Mouse (Mus musculus) liver, embryonic 15.5 days (tissue): ENCODE results near the gene Sit1. TPM values are rescaled to one million over a fixed set of nuclear protein-coding genes. Genes with fewer than 3 reads are reported as not detected.
"Not testable (repeated sequence)": the region's sequence is repeated elsewhere in the genome, so short reads cannot be mapped to it uniquely, and the experiment has no call there.

Source experiments
- ATAC-seq: fragments of 200-750 bp; cut with Nextera tagmentation; 2 replicates; pipeline ENCODE4 v1.8.0; 2017; ENCODE audit warnings: moderate number of reproducible peaks, mild to moderate bottlenecking, moderate library complexity; ENCODE audit not compliant: insufficient read depth
- H3K27ac ChIP-seq: fragments of 300-500 bp; sonication (generic); replicated peaks from 2 replicates; pipeline ENCODE4 v1.5.1; 2015; ENCODE audit warnings: mild to moderate bottlenecking, inconsistent platforms
- H3K27me3 ChIP-seq: fragments of 300-500 bp; sonication (generic); 2 replicates; pipeline ENCODE4 v1.6.1; 2015; ENCODE audit warnings: mild to moderate bottlenecking, inconsistent platforms
- H3K36me3 ChIP-seq: fragments of 300-500 bp; sonication (generic); replicated peaks from 2 replicates; pipeline ENCODE4 v1.6.1; 2015; ENCODE audit warnings: moderate library complexity, mild to moderate bottlenecking, inconsistent platforms
- H3K4me1 ChIP-seq: fragments of 300-500 bp; sonication (generic); replicated peaks from 2 replicates; pipeline ENCODE4 v1.6.1; 2015; ENCODE audit warnings: inconsistent platforms
- H3K4me2 ChIP-seq: fragments of 300-500 bp; sonication (generic); 2 replicates; pipeline ENCODE4 v1.6.1; 2015; ENCODE audit warnings: moderate library complexity, mild to moderate bottlenecking, inconsistent platforms
- H3K4me3 ChIP-seq: fragments of 300-500 bp; sonication (generic); replicated peaks from 2 replicates; pipeline ENCODE4 v1.5.1; 2015; ENCODE audit warnings: mild to moderate bottlenecking, inconsistent platforms
- H3K9ac ChIP-seq: fragments of 300-500 bp; sonication (generic); 2 replicates; pipeline ENCODE4 v1.6.1; 2015; ENCODE audit warnings: moderate library complexity, mild to moderate bottlenecking, inconsistent platforms
- H3K9me3 ChIP-seq: fragments of 300-500 bp; sonication (generic); replicated peaks from 2 replicates; pipeline ENCODE4 v1.6.1; 2016; ENCODE audit warnings: inconsistent platforms
- WGBS: fragments of 180-500 bp; shearing (Covaris S2); methylation state at CpG from one replicate; pipeline ENCODE4 v1.1.7; 2015; ENCODE audit warnings: mixed read lengths; ENCODE audit not compliant: insufficient replicate concordance; 5-methylcytosine and 5-hydroxymethylcytosine counted together
- polyA plus RNA-seq: library from polyadenylated mRNA; unstranded; fragments of >200 nt; fragmentation: Nextera tagmentation; extraction: Ambion mirVana; gene quantifications from 2 replicates; pipeline ENCODE4 v1.2.1, GENCODE M21; 2015

Gene Sit1
- polyA plus RNA-seq, 1 experiment from 2014 or later = 0.07 TPM

- H3K4me2 ChIP-seq = no peak overlapping the region
- no peak for ATAC-seq
- WGBS = 71% methylated on average over 3 of the region's 3 CpGs
- H3K9ac ChIP-seq = no peak overlapping the region
- no peaks in the 10 kb centered on the region for H3K27me3 ChIP-seq
- no peaks in the 10 kb centered on the region for H3K36me3 ChIP-seq
- H3K4me1 ChIP-seq = peaks cover 34% of the 10 kb centered on the region
- no peak overlapping the region for H3K4me3 ChIP-seq
- H3K9me3 ChIP-seq = no peaks in the 10 kb centered on the region
- H3K27ac ChIP-seq = no peak overlapping the region
Observed at GRCm38 (mm10) chr4:43489611-43490010, 6.1 kb upstream of the Sit1 start.

GRCm38 (mm10) chr4:43485666-43486065 is 2.1 kb upstream of the Sit1 start:
- not testable (repeated sequence) for H3K4me3 ChIP-seq, H3K9ac ChIP-seq, H3K27ac ChIP-seq, H3K4me2 ChIP-seq, H3K27me3 ChIP-seq, H3K36me3 ChIP-seq, ATAC-seq, H3K9me3 ChIP-seq, H3K4me1 ChIP-seq
- WGBS = 68% methylated on average over 5 of the region's 5 CpGs

- H3K36me3 ChIP-seq = no peaks in the 10 kb centered on the region
- H3K27me3 ChIP-seq = peaks cover 8% of the 10 kb centered on the region; the same call in 1 of the 2 replicates
- no peak overlapping the region for H3K4me3 ChIP-seq
- no peak overlapping the region for H3K27ac ChIP-seq
- peaks cover 14% of the 10 kb centered on the region for H3K4me1 ChIP-seq
- 54% methylated on average over 10 of the region's 10 CpGs for WGBS
- H3K9ac ChIP-seq = no peak overlapping the region
- H3K4me2 ChIP-seq = no peak overlapping the region
- no peak for ATAC-seq
- H3K9me3 ChIP-seq = no peaks in the 10 kb centered on the region
Observed at GRCm38 (mm10) chr4:43482591-43482990, 943 bp downstream of the Sit1 start.

- H3K4me3 ChIP-seq = no peak overlapping the region
- H3K36me3 ChIP-seq = no peaks in the 10 kb centered on the region
- 35% methylated on average over 7 of the region's 7 CpGs for WGBS
- no peaks in the 10 kb centered on the region for H3K9me3 ChIP-seq
- ATAC-seq = no peak
- peaks cover 8% of the 10 kb centered on the region; the same call in 1 of the 2 replicates for H3K27me3 ChIP-seq
- no peak overlapping the region for H3K4me2 ChIP-seq
- H3K9ac ChIP-seq = no peak overlapping the region
- H3K4me1 ChIP-seq = peaks cover 14% of the 10 kb centered on the region
- H3K27ac ChIP-seq = no peak overlapping the region
Observed at GRCm38 (mm10) chr4:43481894-43482456, 1.6 kb downstream of the Sit1 start.

- no peak overlapping the region for H3K9ac ChIP-seq
- no peak overlapping the region for H3K4me2 ChIP-seq
- H3K27me3 ChIP-seq = peaks cover 8% of the 10 kb centered on the region; the same call in 1 of the 2 replicates
- WGBS = 65% methylated on average over 5 of the region's 5 CpGs
- H3K9me3 ChIP-seq = no peaks in the 10 kb centered on the region
- ATAC-seq = no peak
- H3K4me3 ChIP-seq = no peak overlapping the region
- peaks cover 14% of the 10 kb centered on the region for H3K4me1 ChIP-seq
- H3K27ac ChIP-seq = no peak overlapping the region
- H3K36me3 ChIP-seq = no peaks in the 10 kb centered on the region
Observed at GRCm38 (mm10) chr4:43480985-43481384, 2.5 kb downstream of the Sit1 start.

GRCm38 (mm10) chr4:43478906-43479832 is 4.4 kb downstream of the Sit1 start:
- ATAC-seq = no peak
- 39% methylated on average over 24 of the region's 24 CpGs for WGBS
- peaks cover 14% of the 10 kb centered on the region for H3K4me1 ChIP-seq

GRCm38 (mm10) chr4:43478534-43478858 is 5.0 kb downstream of the Sit1 start:
- WGBS = 26% methylated on average over 8 of the region's 8 CpGs
- Histone ChIP-seq H3K4me3 (peak overlapping the region; percentile 57), H3K4me2 (peak overlapping the region; percentile 72), H3K9me3 (no peaks in the 10 kb centered on the region), H3K27ac (peak overlapping the region; percentile 57; the same call in 1 of the 2 replicates), H3K27me3 (peaks cover 8% of the 10 kb centered on the region; the same call in 1 of the 2 replicates), H3K36me3 (no peaks in the 10 kb centered on the region), H3K9ac (peak overlapping the region; percentile 57), H3K4me1 (peaks cover 14% of the 10 kb centered on the region)
- no peak; the same call in 1 of the 2 replicates for ATAC-seq

More at GRCm38 (mm10) chr4:43478906-43479832, 4.4 kb downstream of the Sit1 start:
- Histone ChIP-seq H3K9me3 (no peaks in the 10 kb centered on the region), H3K36me3 (no peaks in the 10 kb centered on the region), H3K27ac (no peak overlapping the region), H3K4me3 (peak overlapping the region; percentile 57; the same call in 1 of the 2 replicates), H3K27me3 (peaks cover 8% of the 10 kb centered on the region; the same call in 1 of the 2 replicates), H3K9ac (no peak overlapping the region), H3K4me2 (peak overlapping the region; percentile 72)

- peak; percentile 86 for ATAC-seq
- Histone ChIP-seq H3K9me3 (no peaks in the 10 kb centered on the region), H3K4me1 (peaks cover 14% of the 10 kb centered on the region), H3K36me3 (no peaks in the 10 kb centered on the region), H3K27ac (peak overlapping the region; percentile 57; the same call in 1 of the 2 replicates), H3K4me3 (peak overlapping the region; percentile 57), H3K27me3 (peaks cover 4% of the 10 kb centered on the region; the same call in 1 of the 2 replicates), H3K9ac (peak overlapping the region; percentile 57), H3K4me2 (peak overlapping the region; percentile 72)
- WGBS = 9% methylated on average over 11 of the region's 11 CpGs
Observed at GRCm38 (mm10) chr4:43477857-43478533, 5.5 kb downstream of the Sit1 start.

GRCm38 (mm10) chr4:43476604-43477003 is 6.9 kb downstream of the Sit1 start:
- no peaks in the 10 kb centered on the region for H3K36me3 ChIP-seq
- no peak overlapping the region for H3K27ac ChIP-seq
- H3K27me3 ChIP-seq = no peaks in the 10 kb centered on the region; the same call in 1 of the 2 replicates
- no peak overlapping the region for H3K4me2 ChIP-seq
- H3K9ac ChIP-seq = no peak overlapping the region
- 67% methylated on average over 6 of the region's 6 CpGs for WGBS
- H3K4me1 ChIP-seq = peaks cover 14% of the 10 kb centered on the region
- no peaks in the 10 kb centered on the region for H3K9me3 ChIP-seq
- H3K4me3 ChIP-seq = no peak overlapping the region
- no peak for ATAC-seq

- Histone ChIP-seq H3K27me3 (no peaks in the 10 kb centered on the region; the same call in 1 of the 2 replicates), H3K4me3 (no peak overlapping the region), H3K9ac (no peak overlapping the region), H3K4me1 (peaks cover 7% of the 10 kb centered on the region), H3K27ac (no peak overlapping the region), H3K4me2 (no peak overlapping the region), H3K36me3 (no peaks in the 10 kb centered on the region), H3K9me3 (no peaks in the 10 kb centered on the region)
- 40% methylated on average over 1 of the region's 1 CpGs for WGBS
- ATAC-seq = no peak
Observed at GRCm38 (mm10) chr4:43473636-43474035, 9.9 kb downstream of the Sit1 start.

GRCm38 (mm10) chr4:43470301-43470700 is 13.2 kb downstream of the Sit1 start:
- Histone ChIP-seq H3K9ac (no peak overlapping the region), H3K36me3 (no peaks in the 10 kb centered on the region), H3K4me1 (no peaks in the 10 kb centered on the region), H3K4me2 (no peak overlapping the region), H3K27ac (no peak overlapping the region), H3K9me3 (no peaks in the 10 kb centered on the region), H3K27me3 (no peaks in the 10 kb centered on the region; the same call in 1 of the 2 replicates), H3K4me3 (no peak overlapping the region)
- no peak for ATAC-seq
- whole genome bisulfite sequencing = 77% methylated on average over 10 of the region's 10 CpGs
